Mouse (Mus musculus) intestine, embryonic 16.5 days (tissue): ENCODE data around the gene Ostn. TPM values are rescaled to one million over a fixed set of nuclear protein-coding genes. Genes with fewer than 3 reads are reported as not detected.
"Not testable (repeated sequence)": the region's sequence is repeated elsewhere in the genome, so short reads cannot be mapped to it uniquely, and the experiment has no call there.

Source experiments
- ATAC-seq: fragments of 200-750 bp; cut with Nextera tagmentation; 2 replicates; pipeline ENCODE4 v1.8.0; 2017; ENCODE audit warnings: moderate TSS enrichment, moderate library complexity
- H3K27ac ChIP-seq: fragments of 300-500 bp; sonication (generic); 2 replicates; pipeline ENCODE4 v1.5.1; 2014; ENCODE audit warnings: mild to moderate bottlenecking, low read length
- H3K27me3 ChIP-seq: fragments of 300-500 bp; sonication (generic); replicated peaks from 2 replicates; pipeline ENCODE4 v1.6.1; 2014; ENCODE audit warnings: low read length, control low read depth, mixed read lengths; ENCODE audit not compliant: control insufficient read depth, insufficient read depth
- H3K36me3 ChIP-seq: fragments of 300-500 bp; sonication (generic); 2 replicates; pipeline ENCODE4 v1.6.1; 2014; ENCODE audit warnings: low read length, control low read depth; ENCODE audit not compliant: control insufficient read depth, insufficient read depth
- H3K4me1 ChIP-seq: fragments of 300-500 bp; sonication (generic); 2 replicates; pipeline ENCODE4 v1.6.1; 2014; ENCODE audit warnings: low read length, control low read depth, mixed read lengths; ENCODE audit not compliant: control insufficient read depth, insufficient read depth
- H3K4me2 ChIP-seq: fragments of 300-500 bp; sonication (generic); 2 replicates; pipeline ENCODE4 v1.6.1; 2014; ENCODE audit warnings: low read depth, low read length, control low read depth
- H3K4me3 ChIP-seq: fragments of 300-500 bp; sonication (generic); 2 replicates; pipeline ENCODE4 v1.5.1; 2014; ENCODE audit warnings: mild to moderate bottlenecking, low read length
- H3K9ac ChIP-seq: fragments of 300-500 bp; sonication (generic); 2 replicates; pipeline ENCODE4 v1.6.1; 2014; ENCODE audit warnings: low read depth, low read length
- H3K9me3 ChIP-seq: fragments of 300-500 bp; sonication (generic); 2 replicates; pipeline ENCODE4 v1.6.1; 2016; ENCODE audit warnings: low read length, control low read depth; ENCODE audit not compliant: control insufficient read depth
- WGBS: fragments of 180-500 bp; shearing (Covaris S2); extraction: QIAGEN DNeasy Blood & Tissue Kit; methylation state at CpG from one replicate; pipeline ENCODE4 v1.1.7; 2014; 5-methylcytosine and 5-hydroxymethylcytosine counted together
- polyA plus RNA-seq: library from polyadenylated mRNA; unstranded; fragments of >200 nt; fragmentation: Nextera tagmentation; extraction: Ambion mirVana; gene quantifications from 2 replicates; pipeline ENCODE4 v1.2.1, GENCODE M21; 2015

Ostn gene
- not detected in 2 replicates for polyA plus RNA-seq

- not testable (repeated sequence) for H3K9ac ChIP-seq, H3K27me3 ChIP-seq, H3K4me2 ChIP-seq, H3K4me1 ChIP-seq, H3K9me3 ChIP-seq, H3K36me3 ChIP-seq, H3K4me3 ChIP-seq, ATAC-seq, H3K27ac ChIP-seq
- 60% methylated on average over 4 of the region's 4 CpGs for WGBS
Observed at GRCm38 (mm10) chr16:27307189-27307588, at the start of gene Ostn. Gene Ostn, plus strand, starts transcription at chr16:27307489.

- 83% methylated on average over 4 of the region's 4 CpGs for WGBS
- Histone ChIP-seq H3K9ac (no peak overlapping the region), H3K9me3 (no peaks in the 10 kb centered on the region), H3K36me3 (no peaks in the 10 kb centered on the region), H3K4me1 (no peaks in the 10 kb centered on the region), H3K27ac (no peak overlapping the region), H3K27me3 (no peaks in the 10 kb centered on the region), H3K4me2 (no peak overlapping the region), H3K4me3 (no peak overlapping the region)
- ATAC-seq = no peak
Observed at GRCm38 (mm10) chr16:27268748-27269147, 38.5 kb upstream of the Ostn start.

DNA sequence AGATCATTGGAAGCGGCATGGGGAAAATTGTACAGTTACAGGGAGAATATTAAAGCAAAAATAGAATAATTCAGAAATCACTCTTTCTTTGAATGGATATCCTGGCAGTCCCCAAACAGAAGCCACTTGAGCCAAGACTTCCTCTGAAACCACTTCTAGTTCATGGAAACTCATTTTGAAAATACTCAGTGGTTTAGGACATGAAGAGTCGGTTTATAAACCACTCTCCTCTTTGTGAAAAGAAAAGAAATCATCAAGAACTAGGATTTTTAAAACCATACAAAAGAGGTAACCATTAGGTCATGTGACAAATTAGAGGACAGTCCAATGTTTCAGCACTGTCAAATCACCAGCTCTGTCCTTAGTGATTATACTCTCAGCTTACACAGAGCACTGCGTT is 19.9 kb upstream of the Ostn start:
- 79% methylated on average over 3 of the region's 3 CpGs for WGBS
- no peak overlapping the region for H3K4me2 ChIP-seq
- no peaks in the 10 kb centered on the region for H3K36me3 ChIP-seq
- no peaks in the 10 kb centered on the region for H3K4me1 ChIP-seq
- no peak overlapping the region for H3K9ac ChIP-seq
- H3K9me3 ChIP-seq = no peaks in the 10 kb centered on the region
- no peaks in the 10 kb centered on the region for H3K27me3 ChIP-seq
- no peak overlapping the region for H3K4me3 ChIP-seq
- no peak overlapping the region for H3K27ac ChIP-seq
- no peak for ATAC-seq

DNA sequence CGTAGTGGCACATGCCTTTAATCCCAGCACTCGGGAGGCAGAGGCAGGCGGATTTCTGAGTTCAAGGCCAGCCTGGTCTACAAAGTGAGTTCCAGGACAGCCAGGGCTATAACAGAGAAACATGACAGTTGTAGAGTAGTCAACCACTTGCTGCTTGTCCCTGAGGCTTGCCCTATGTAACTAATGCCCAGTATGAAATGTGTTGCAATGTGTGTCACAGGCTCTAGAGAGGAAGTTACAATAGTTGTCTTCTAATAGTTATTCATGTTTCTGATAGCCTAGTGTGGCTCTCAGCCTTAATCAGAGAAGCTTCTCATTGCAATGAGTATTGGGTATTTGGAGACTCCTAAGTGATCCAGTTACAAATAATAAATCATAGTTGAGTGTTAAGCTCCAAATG is 10.8 kb upstream of the Ostn start:
- Histone ChIP-seq H3K4me2 (no peak overlapping the region), H3K36me3 (no peaks in the 10 kb centered on the region), H3K4me3 (no peak overlapping the region), H3K27me3 (no peaks in the 10 kb centered on the region), H3K9ac (no peak overlapping the region), H3K27ac (no peak overlapping the region), H3K9me3 (no peaks in the 10 kb centered on the region), H3K4me1 (no peaks in the 10 kb centered on the region)
- 82% methylated on average over 3 of the region's 3 CpGs for WGBS
- ATAC-seq = no peak

DNA sequence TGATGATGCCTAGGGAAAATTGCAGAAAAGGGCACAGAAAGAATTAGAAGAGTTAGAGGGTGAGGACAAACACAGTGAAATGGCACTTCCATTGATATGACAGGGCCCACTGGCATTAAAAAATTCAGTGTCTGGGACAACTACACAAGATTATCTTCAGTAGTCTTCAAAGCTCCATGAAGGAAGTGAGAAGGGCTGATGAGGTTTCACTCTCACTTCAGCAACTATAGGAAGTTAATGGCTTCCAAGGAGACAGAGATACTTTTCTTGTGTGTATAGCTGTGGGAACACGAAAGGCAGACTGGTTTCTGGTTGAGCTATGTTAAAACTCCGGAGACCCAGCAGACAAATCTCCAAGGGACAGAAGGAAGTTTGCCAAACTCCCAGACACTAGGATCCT is 10.4 kb upstream of the Ostn start:
- Histone ChIP-seq H3K4me1 (no peaks in the 10 kb centered on the region), H3K4me3 (no peak overlapping the region), H3K9me3 (no peaks in the 10 kb centered on the region), H3K27ac (no peak overlapping the region), H3K4me2 (no peak overlapping the region), H3K27me3 (no peaks in the 10 kb centered on the region), H3K36me3 (no peaks in the 10 kb centered on the region), H3K9ac (no peak overlapping the region)
- WGBS = 78% methylated on average over 2 of the region's 2 CpGs
- no peak for ATAC-seq

- H3K4me3 ChIP-seq = no peak overlapping the region
- no peak overlapping the region for H3K4me2 ChIP-seq
- H3K27ac ChIP-seq = no peak overlapping the region
- H3K27me3 ChIP-seq = no peaks in the 10 kb centered on the region
- no peak for ATAC-seq
- H3K9ac ChIP-seq = no peak overlapping the region
- no peaks in the 10 kb centered on the region for H3K4me1 ChIP-seq
- H3K9me3 ChIP-seq = no peaks in the 10 kb centered on the region
- no peaks in the 10 kb centered on the region for H3K36me3 ChIP-seq
- 75% methylated on average over 1 of the region's 1 CpGs for WGBS
Observed at GRCm38 (mm10) chr16:27319099-27319498, 11.8 kb downstream of the Ostn start.

GRCm38 (mm10) chr16:27322047-27322446 is 14.8 kb downstream of the Ostn start:
- Histone ChIP-seq H3K27me3 (no peaks in the 10 kb centered on the region), H3K36me3 (no peaks in the 10 kb centered on the region), H3K4me1 (no peaks in the 10 kb centered on the region), H3K27ac (no peak overlapping the region), H3K9ac (no peak overlapping the region), H3K9me3 (no peaks in the 10 kb centered on the region), H3K4me2 (no peak overlapping the region), H3K4me3 (no peak overlapping the region)
- ATAC-seq = no peak

DNA sequence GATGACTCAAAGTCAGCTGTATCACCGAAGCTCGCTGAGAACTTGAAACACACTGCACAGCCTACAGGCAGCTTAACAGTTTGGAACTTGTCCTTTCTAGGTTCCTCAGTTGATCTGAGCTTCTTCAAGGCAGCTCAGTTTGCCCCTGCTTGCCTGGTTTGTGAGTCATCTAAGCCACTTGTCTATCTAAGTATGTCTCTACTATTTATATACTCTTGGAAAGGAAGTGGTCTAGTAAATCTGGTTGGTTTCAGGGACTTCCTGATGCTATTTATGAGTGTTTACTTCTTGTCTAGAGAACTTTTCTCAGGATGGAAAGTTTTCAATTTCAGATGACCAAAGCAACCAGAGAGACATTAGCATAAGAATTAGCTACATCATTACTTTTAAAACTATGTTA is 19.2 kb downstream of the Ostn start:
- Histone ChIP-seq H3K36me3 (no peaks in the 10 kb centered on the region), H3K4me2 (no peak overlapping the region), H3K9me3 (no peaks in the 10 kb centered on the region), H3K4me1 (no peaks in the 10 kb centered on the region), H3K27me3 (no peaks in the 10 kb centered on the region), H3K9ac (no peak overlapping the region), H3K4me3 (no peak overlapping the region), H3K27ac (no peak overlapping the region)
- ATAC-seq = no peak
- 92% methylated on average over 2 of the region's 2 CpGs for WGBS

DNA sequence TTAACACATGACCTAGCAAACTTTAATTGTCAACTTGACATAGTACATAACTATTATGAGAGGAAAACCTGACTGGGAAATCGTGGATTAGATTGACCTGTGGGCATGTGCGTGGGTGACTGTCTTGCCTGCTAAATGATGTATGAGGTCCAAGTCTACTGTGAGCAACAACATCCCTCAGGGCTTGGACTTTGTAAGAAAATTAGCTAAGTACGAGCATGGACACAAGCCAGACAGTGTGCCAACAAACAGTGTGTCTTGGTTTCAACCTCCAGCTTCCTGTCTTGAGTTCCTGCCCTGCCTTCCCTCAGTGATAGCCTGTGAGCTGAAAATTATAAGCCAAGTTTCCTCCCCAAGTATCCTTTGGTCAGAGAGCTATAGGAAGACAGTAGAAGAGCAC is 40.2 kb downstream of the Ostn start:
- 69% methylated on average over 3 of the region's 3 CpGs for WGBS
- H3K36me3 ChIP-seq = no peaks in the 10 kb centered on the region
- H3K4me3 ChIP-seq = no peak overlapping the region
- ATAC-seq = no peak
- no peak overlapping the region for H3K4me2 ChIP-seq
- H3K9me3 ChIP-seq = no peaks in the 10 kb centered on the region
- no peak overlapping the region for H3K27ac ChIP-seq
- H3K9ac ChIP-seq = no peak overlapping the region
- no peaks in the 10 kb centered on the region for H3K27me3 ChIP-seq
- H3K4me1 ChIP-seq = no peaks in the 10 kb centered on the region

DNA sequence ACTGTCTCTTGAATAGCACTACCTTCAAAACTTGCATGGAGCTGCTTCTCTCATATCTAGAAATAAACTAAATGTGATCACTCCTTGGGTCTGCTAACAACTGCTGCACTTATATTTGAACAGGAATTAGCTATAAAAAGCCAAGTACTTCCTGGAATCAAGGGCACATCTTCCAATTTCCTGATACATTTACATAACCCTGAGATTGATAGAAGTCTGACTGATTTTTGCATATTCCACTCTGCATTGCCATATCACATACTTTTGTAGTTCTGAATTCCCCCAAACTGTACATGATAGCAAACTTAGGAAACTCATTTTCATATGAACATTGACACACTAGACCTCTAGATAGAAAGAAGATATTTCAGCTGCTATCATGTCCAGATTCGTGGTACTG is 41.1 kb downstream of the Ostn start:
- Histone ChIP-seq H3K27me3 (no peaks in the 10 kb centered on the region), H3K4me2 (no peak overlapping the region), H3K9ac (no peak overlapping the region), H3K36me3 (no peaks in the 10 kb centered on the region), H3K9me3 (no peaks in the 10 kb centered on the region), H3K27ac (no peak overlapping the region), H3K4me1 (no peaks in the 10 kb centered on the region), H3K4me3 (no peak overlapping the region)
- ATAC-seq = no peak
- 64% methylated on average over 1 of the region's 1 CpGs for WGBS
